Mouse (Mus musculus) bone marrow macrophage, adult 2 months (primary cell): ENCODE measurements around the gene Moap1. TPM values are rescaled to one million over a fixed set of nuclear protein-coding genes. Genes with fewer than 3 reads are reported as not detected.

ENCODE experiments used
- H3K27ac ChIP-seq: 2 replicates; pipeline ENCODE4 v1.5.1; 2012; ENCODE audit warnings: low read depth, low read length; ENCODE audit not compliant: insufficient read depth
- H3K4me1 ChIP-seq: 2 replicates; pipeline ENCODE4 v1.6.1; 2012; ENCODE audit warnings: low read length; ENCODE audit not compliant: control insufficient read depth, insufficient read depth
- H3K4me3 ChIP-seq: 2 replicates; pipeline ENCODE4 v1.5.1; 2012; ENCODE audit warnings: mild to moderate bottlenecking, low read length, moderate library complexity; ENCODE audit not compliant: insufficient read depth
- CTCF ChIP-seq: IDR thresholded peaks from 2 replicates; pipeline ENCODE4 v1.5.1; 2012; ENCODE audit warnings: low read depth, mild to moderate bottlenecking, low read length, moderate library complexity
- POLR2A ChIP-seq: IDR thresholded peaks from 2 replicates; pipeline ENCODE4 v1.6.1; 2012; ENCODE audit warnings: mild to moderate bottlenecking, low read depth, low read length, borderline replicate concordance
- polyA plus RNA-seq: library from polyadenylated mRNA; stranded (reverse); fragments of >200 nt; gene quantifications from 2 replicates; pipeline ENCODE4 v1.2.4, GENCODE M21; 2012; ENCODE audit not compliant: missing spikeins, insufficient read depth, insufficient read length

Moap1 gene
- polyA plus RNA-seq, 1 experiment = 1.3 TPM

DNA sequence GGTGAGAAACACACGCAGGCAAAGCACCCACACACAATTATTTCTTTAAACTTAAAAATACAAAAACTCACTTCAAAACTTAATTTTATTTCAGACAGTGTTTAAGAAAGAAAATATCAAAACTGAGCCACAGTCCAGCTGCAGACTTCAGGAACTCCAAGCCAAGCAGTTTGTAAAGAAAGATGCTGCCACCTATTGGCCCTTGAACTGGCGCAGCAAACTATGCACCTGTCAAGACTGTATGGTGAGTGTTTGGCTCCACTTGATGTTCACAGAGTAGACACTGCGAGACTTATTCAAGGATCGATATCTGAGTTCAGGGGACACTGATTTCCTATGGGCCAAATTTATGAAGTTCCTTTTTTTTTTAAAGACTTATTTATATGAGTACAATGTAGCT is 25.5 kb upstream of the Moap1 start:
- H3K4me1 ChIP-seq = no peaks in the 10 kb centered on the region
- no peak overlapping the region for H3K4me3 ChIP-seq
- no peak overlapping the region for H3K27ac ChIP-seq
- no peak for TF ChIP-seq CTCF
- TF ChIP-seq POLR2A = no peak

DNA sequence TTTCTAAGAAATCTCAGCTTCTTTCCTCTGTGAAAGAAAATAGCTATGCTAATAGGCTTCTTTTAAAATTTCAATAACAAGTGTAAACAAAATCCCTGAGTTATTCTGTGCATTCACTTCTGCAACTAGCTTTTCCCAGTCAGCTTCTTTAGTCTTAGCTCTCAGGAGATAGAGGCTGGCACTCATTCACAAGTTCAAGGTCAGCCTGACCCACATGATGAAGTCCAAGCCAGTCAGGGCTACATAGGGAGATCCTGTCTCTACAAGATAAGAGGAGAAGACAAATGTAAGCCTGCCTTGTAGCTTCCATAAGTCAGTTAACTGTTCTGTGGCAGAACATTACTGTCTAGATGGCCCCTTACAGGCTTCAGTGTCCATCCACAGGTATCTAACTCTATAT is 20.2 kb upstream of the Moap1 start:
- peaks cover 7% of the 10 kb centered on the region for H3K4me1 ChIP-seq
- no peak overlapping the region for H3K4me3 ChIP-seq
- no peak overlapping the region for H3K27ac ChIP-seq
- no peak for TF ChIP-seq CTCF
- TF ChIP-seq POLR2A = no peak

DNA sequence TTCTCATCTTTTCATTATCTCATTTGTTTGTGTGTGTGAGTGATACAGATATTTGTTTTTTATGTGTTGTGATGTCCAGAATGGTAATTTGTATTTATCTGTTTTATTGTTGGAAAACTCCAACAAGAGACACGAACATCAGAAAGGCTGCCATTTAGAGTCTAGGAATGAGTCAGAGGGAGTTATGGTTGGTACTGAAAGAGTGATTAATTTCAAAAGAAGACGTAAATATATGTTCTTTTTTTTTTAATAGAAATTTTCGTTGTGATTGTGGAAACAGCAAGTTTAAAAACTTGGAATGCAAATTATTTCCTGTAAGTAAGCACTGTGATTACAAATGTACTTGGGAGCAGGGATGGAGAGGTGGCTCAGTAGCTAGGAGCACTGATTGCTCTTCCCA is 18.2 kb upstream of the Moap1 start:
- TF ChIP-seq CTCF (no peak), POLR2A (no peak)
- H3K4me1 ChIP-seq = peaks cover 7% of the 10 kb centered on the region
- no peak overlapping the region for H3K27ac ChIP-seq
- H3K4me3 ChIP-seq = no peak overlapping the region

DNA sequence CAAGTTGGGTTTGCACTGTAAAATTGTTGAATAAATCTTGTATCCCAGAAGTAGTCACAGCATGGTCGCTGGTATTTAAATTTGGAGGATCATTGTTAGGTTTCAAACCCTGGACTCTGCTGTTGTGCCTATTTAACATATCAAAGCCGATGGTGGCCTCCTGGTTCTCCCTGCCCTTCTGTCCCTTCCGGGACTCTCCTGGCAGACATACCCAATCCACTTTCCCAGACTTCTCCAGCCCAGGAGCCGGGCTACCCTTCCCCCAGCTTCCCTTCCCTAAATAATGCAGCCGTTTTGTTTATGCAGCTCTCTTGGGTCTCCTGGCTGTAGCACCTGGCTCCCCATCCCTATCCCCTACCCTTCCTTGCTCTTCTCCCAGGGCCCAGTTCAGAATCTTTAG is 15.5 kb upstream of the Moap1 start:
- no peak overlapping the region for H3K27ac ChIP-seq
- peaks cover 7% of the 10 kb centered on the region for H3K4me1 ChIP-seq
- TF ChIP-seq CTCF (no peak), POLR2A (no peak)
- peak overlapping the region; percentile 90 for H3K4me3 ChIP-seq

DNA sequence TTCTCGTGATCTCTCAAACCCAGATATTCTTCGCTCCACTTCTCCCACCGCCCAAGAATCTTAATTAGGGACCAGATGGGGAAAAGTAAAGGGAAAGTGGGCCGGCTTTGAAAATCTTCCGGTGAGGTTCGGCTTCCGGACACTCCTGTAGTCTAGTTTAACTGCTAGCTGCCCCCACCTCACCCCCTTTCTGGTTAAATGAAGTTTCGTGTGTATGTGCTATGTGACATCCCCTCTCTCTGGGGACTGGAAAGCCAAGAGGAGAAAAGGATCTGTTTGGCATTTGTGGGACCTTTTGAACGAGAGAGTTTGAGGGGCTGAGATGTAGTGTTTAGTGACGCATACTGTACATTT is 14.9 kb upstream of the Moap1 start, which contains the start of gene Gm20604:
Gene Gm20604 (minus strand): TSS at position 270 of the 354 bp plus-strand sequence.
- TF ChIP-seq CTCF (no peak), POLR2A (no peak)
- peak within 1 kb of the TSS; percentile 73 for H3K27ac ChIP-seq
- peak within 1 kb of the TSS; percentile 93 for H3K4me3 ChIP-seq
- H3K4me1 ChIP-seq = peaks cover 7% of the 10 kb centered on the region

DNA sequence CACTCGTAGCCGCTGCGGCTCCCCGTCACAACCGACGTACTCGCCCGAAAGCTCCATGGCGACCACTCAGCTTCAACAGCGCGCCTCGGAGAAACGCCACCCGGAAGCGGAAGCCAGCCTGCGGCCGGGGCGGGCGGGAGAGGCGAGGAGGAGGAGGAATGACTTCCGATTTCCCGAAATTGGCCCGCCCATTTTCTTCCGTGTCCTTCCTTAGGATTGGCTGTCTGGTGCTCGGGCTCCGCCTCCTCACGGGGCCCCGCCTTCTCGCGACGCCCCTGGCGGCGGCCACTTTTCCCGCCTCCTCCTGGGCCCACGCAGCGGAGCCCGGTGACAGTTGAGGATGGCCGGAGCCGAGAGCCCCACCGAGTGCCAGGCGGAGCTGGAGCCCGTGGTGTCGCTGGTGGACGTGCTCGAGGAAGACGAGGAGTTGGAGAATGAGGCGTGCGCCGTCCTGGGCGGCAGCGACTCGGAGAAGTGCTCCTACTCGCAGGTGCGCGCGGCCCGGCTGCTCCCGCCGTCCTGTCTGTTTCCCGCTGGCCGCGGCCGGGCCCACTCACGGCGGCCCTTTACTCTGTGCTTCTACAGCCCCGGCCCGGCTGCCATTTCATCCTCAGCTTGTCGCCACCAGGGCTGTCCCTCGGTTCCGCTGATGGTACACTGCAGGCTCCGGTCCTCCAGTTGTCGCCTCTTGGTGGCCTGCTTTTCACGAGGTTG is 14.4 kb upstream of the Moap1 start, which contains the start of the genes Gm28051, Gon7 and Ubr7:
Gene Gm28051 (minus strand): TSS at position 77 of the 714 bp plus-strand sequence.
Gene Gon7 (minus strand): TSS at position 115 of the 714 bp plus-strand sequence.
Gene Ubr7 (plus strand): TSS at position 279 of the 714 bp plus-strand sequence.
- Histone ChIP-seq H3K4me3 (peak within 1 kb of the TSS; percentile 93), H3K27ac (peak within 1 kb of the TSS; percentile 73), H3K4me1 (peaks cover 7% of the 10 kb centered on the region)
- no peak for TF ChIP-seq POLR2A
- TF ChIP-seq CTCF = no peak

DNA sequence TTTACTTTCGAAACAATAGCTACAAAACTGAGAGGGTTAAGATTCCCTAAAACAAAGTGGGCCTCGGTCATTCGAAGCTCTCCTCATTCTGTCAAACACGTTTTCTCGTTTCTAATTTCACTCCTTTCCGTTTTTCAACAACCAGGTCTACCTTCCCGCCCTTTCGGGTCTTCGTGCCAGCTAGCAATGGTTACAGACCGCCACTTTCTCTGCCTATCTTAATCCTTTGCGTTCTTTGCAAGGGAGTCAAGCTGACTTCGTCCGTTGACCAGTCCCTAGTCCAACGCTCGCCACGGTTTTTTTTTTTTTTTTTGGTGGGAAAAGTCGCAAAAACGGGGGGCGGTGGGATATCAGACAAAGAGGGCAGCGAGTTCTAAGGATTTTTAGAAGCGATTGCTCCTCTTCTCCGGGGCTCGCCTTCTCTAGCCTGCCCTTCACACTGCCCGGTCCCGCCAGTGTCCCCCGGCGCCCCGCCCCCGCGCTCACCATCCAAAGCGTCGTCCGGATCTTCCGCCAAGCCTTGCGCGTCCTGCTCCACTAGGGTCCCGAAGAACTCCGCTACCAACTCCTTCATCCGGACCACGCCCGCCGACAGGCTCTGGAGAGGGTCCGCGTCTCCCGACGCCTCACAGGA is 13.7 kb upstream of the Moap1 start:
- Histone ChIP-seq H3K4me3 (peak overlapping the region; percentile 93), H3K27ac (peak overlapping the region; percentile 73), H3K4me1 (peaks cover 7% of the 10 kb centered on the region)
- TF ChIP-seq CTCF = no peak
- 0 out of 2 replicates have a peak, but pooled peaks have one; percentile 25 for TF ChIP-seq POLR2A

DNA sequence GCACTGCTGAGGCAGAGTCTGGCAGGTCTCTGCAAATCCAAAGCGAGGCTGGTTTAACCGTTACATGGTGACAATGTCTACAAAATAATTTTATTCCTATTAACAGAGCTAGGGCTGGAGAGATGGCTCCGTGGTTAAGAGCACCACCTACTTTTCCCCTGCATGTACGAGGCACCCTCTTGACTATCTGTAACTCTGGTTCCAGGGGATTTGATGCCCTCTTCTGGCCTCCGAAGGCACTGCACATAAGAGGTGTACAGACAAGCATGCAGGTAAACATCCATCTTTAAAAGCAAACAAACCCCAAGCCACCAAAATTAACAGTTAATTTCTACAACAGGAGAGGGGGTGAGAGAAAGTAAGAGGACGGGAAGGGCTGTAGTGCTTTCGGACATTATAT is 12.8 kb upstream of the Moap1 start:
- peak overlapping the region; percentile 93 for H3K4me3 ChIP-seq
- no peak overlapping the region for H3K27ac ChIP-seq
- peaks cover 7% of the 10 kb centered on the region for H3K4me1 ChIP-seq
- no peak for TF ChIP-seq POLR2A
- peak; percentile 8; the same call in 1 of the 2 replicates for TF ChIP-seq CTCF

DNA sequence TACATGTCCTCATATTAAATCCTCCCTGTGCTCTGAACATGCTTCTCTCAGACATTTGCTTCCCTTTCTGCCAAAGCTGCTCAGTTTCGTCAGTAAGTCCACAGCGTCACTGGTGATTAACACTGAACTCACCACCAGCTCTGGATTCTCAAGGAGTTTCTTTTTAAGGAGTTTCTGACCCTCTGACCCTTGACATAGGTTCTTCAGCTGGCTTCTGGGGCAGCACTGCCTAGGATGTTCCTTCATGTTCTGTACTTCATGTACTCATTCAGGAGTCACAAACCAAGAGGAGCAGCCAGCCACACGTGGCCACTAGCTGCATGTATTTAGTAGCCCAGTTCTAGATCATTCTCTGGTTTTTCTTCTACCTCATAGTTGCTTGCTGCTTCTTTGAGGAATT is 4.8 kb upstream of the Moap1 start:
- H3K27ac ChIP-seq = peak overlapping the region; percentile 87
- peaks cover 30% of the 10 kb centered on the region for H3K4me1 ChIP-seq
- no peak overlapping the region for H3K4me3 ChIP-seq
- TF ChIP-seq POLR2A (no peak), CTCF (no peak)

DNA sequence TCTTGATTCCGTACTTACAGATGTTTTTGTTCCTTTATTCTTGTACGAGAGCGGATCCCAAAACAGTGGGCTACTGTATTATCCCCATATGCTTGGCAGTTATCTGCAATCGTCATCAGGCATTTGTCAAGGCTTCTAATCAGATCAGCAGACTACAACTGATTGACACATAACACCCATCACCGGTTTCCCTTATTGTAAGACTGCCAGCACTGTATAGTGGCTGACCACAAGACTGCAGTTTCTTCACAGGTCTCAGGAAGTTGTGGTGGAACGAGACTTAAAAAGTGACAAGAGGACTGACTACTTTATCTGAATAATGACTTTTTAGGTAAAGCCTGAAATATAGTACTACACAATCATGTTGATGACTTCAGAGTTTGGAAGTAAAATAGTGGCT is 1.4 kb upstream of the Moap1 start:
- Histone ChIP-seq H3K27ac (peak overlapping the region; percentile 79), H3K4me1 (peaks cover 34% of the 10 kb centered on the region), H3K4me3 (peak overlapping the region; percentile 73)
- TF ChIP-seq CTCF (no peak), POLR2A (no peak)
